In the genomic region with DNA sequence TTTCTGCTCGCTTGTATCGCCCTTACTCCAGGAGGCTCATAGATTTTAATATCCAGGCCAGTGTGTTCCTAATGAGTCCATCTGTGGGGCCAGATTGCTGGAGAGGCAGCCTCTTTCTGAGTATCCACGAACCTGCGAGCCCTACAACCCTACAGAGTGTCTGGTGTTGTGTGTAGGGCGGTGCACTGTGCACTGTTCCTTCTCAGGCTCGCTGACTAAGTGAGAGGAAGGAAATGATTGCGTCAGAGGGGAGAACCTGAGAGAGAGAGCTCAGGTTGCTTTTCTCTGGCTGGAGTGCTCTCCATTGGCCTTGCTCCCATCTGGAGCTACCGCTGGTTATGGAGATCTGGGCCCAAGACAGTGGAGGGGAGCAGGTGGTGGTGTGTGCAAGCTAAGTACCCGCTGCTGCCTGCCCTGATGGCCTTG, we compare ENCODE assay signal across 10 mouse cellular contexts. TPM values are rescaled to one million over a fixed set of nuclear protein-coding genes. Genes with fewer than 3 reads are reported as not detected.
DNase-seq lines count a peak whose midpoint lies in the region; ATAC-seq and TF ChIP-seq lines count a peak whose summit lies in the region.
"Had no signal": no experiment of that assay in that cellular context is flagged by ENCODE, and none has a peak within 500 bp of the region (broad histone marks: within the 10 kb centered on the region; RNA-seq: fewer than 3 reads in every experiment).

No protein-coding gene starts in this region.

- no peaks in the 10 kb centered on the region for H3K27me3 ChIP-seq in forebrain, embryonic 15.5 days
- H3K27me3 ChIP-seq in forebrain, embryonic 10.5 days (ENCODE audit: poor library complexity, severe bottlenecking), result no peaks in the 10 kb centered on the region
- H3K27me3 ChIP-seq in midbrain, postnatal 0 days (ENCODE audit: insufficient read depth, low read length), result no peaks in the 10 kb centered on the region
- H3K27me3 ChIP-seq in midbrain, embryonic 11.5 days (ENCODE audit: control insufficient read depth, insufficient read depth, low read length), result no peaks in the 10 kb centered on the region
- no peaks in the 10 kb centered on the region for H3K27me3 ChIP-seq in stomach, postnatal 0 days (ENCODE audit: control insufficient read depth, insufficient read depth, low read length)
- H3K27me3 ChIP-seq in kidney, embryonic 15.5 days, result no peaks in the 10 kb centered on the region
- H3K27me3 ChIP-seq: limb, embryonic 12.5 days had no signal

- 0 out of 2 replicates have a peak overlapping the region, but pooled peaks have one; percentile 17 for H3K27ac ChIP-seq in forebrain, embryonic 15.5 days (replicated peaks)
- H3K27ac ChIP-seq in forebrain, embryonic 10.5 days, result no peak overlapping the region
- H3K27ac ChIP-seq in midbrain, postnatal 0 days (ENCODE audit: low read depth, low read length), result no peak overlapping the region
- no peak overlapping the region for H3K27ac ChIP-seq in midbrain, embryonic 11.5 days (ENCODE audit: low read depth, low read length)
- 0 out of 2 replicates have a peak overlapping the region, but pooled peaks have one; percentile 35 for H3K27ac ChIP-seq in stomach, postnatal 0 days (replicated peaks)
- H3K27ac ChIP-seq in kidney, embryonic 15.5 days, result no peak overlapping the region
- H3K27ac ChIP-seq: limb, embryonic 12.5 days had no signal

- peaks cover 2% of the 10 kb centered on the region; the same call in 1 of the 2 replicates for H3K36me3 ChIP-seq in forebrain, embryonic 15.5 days
- H3K36me3 ChIP-seq in forebrain, embryonic 10.5 days (replicated peaks), result peaks cover 59% of the 10 kb centered on the region
- H3K36me3 ChIP-seq in midbrain, postnatal 0 days (ENCODE audit: insufficient read depth, low read length), result no peaks in the 10 kb centered on the region
- no peaks in the 10 kb centered on the region for H3K36me3 ChIP-seq in midbrain, embryonic 11.5 days (ENCODE audit: control insufficient read depth, insufficient read depth, low read length)
- no peaks in the 10 kb centered on the region for H3K36me3 ChIP-seq in stomach, postnatal 0 days (ENCODE audit: control insufficient read depth, insufficient read depth, low read length)
- peaks cover 9% of the 10 kb centered on the region for H3K36me3 ChIP-seq in kidney, embryonic 15.5 days

- no peak overlapping the region for H3K4me3 ChIP-seq in forebrain, embryonic 15.5 days
- no peak overlapping the region for H3K4me3 ChIP-seq in forebrain, embryonic 10.5 days
- no peak overlapping the region for H3K4me3 ChIP-seq in midbrain, postnatal 0 days (ENCODE audit: low read depth, low read length)
- no peak overlapping the region for H3K4me3 ChIP-seq in midbrain, embryonic 11.5 days (ENCODE audit: low read depth, low read length)
- no peak overlapping the region for H3K4me3 ChIP-seq in stomach, postnatal 0 days (ENCODE audit: low read depth, low read length)
- H3K4me3 ChIP-seq in kidney, embryonic 15.5 days (replicated peaks), result no peak overlapping the region
- H3K4me3 ChIP-seq: limb, embryonic 12.5 days had no signal

- no peak for DNase-seq in forebrain, embryonic 10.5 days (ENCODE audit: extremely low spot score, low spot score)
- DNase-seq in midbrain, postnatal 0 days (ENCODE audit: low spot score), result peak; percentile 32
- DNase-seq in midbrain, embryonic 11.5 days (ENCODE audit: low spot score, missing footprints), result no peak
- no peak for DNase-seq in stomach, postnatal 0 days (ENCODE audit: low spot score)
- no peak for DNase-seq in right cerebral cortex, postnatal 4 days
- DNase-seq: kidney, postnatal 10 days had no signal

- H3K9me3 ChIP-seq in forebrain, embryonic 15.5 days, result no peaks in the 10 kb centered on the region
- H3K9me3 ChIP-seq in forebrain, embryonic 10.5 days, result peaks cover 7% of the 10 kb centered on the region; the same call in 1 of the 2 replicates
- no peaks in the 10 kb centered on the region for H3K9me3 ChIP-seq in midbrain, postnatal 0 days (ENCODE audit: low read length)
- H3K9me3 ChIP-seq in midbrain, embryonic 11.5 days (ENCODE audit: control insufficient read depth, low read length), result no peaks in the 10 kb centered on the region
- no peaks in the 10 kb centered on the region for H3K9me3 ChIP-seq in stomach, postnatal 0 days (ENCODE audit: control insufficient read depth, low read length)
- no peaks in the 10 kb centered on the region for H3K9me3 ChIP-seq in kidney, embryonic 15.5 days (replicated peaks)

- no peak overlapping the region for H3K4me2 ChIP-seq in forebrain, embryonic 15.5 days (replicated peaks)
- H3K4me2 ChIP-seq in midbrain, postnatal 0 days (ENCODE audit: low read depth, low read length, poor library complexity, severe bottlenecking), result no peak overlapping the region
- H3K4me2 ChIP-seq in midbrain, embryonic 11.5 days, result no peak overlapping the region
- no peak overlapping the region for H3K4me2 ChIP-seq in stomach, postnatal 0 days (replicated peaks; ENCODE audit: low read depth)
- no peak overlapping the region for H3K4me2 ChIP-seq in kidney, embryonic 15.5 days
- H3K4me2 ChIP-seq: limb, embryonic 12.5 days had no signal

- H3K4me1 ChIP-seq in forebrain, embryonic 15.5 days, result peaks cover 15% of the 10 kb centered on the region
- H3K4me1 ChIP-seq in forebrain, embryonic 10.5 days, result peaks cover 15% of the 10 kb centered on the region
- peaks cover 8% of the 10 kb centered on the region; the same call in 1 of the 2 replicates for H3K4me1 ChIP-seq in midbrain, postnatal 0 days (ENCODE audit: insufficient read depth, low read length)
- H3K4me1 ChIP-seq in midbrain, embryonic 11.5 days (ENCODE audit: control insufficient read depth, insufficient read depth, low read length), result peaks cover 5% of the 10 kb centered on the region
- peaks cover 2% of the 10 kb centered on the region; the same call in 1 of the 2 replicates for H3K4me1 ChIP-seq in stomach, postnatal 0 days (replicated peaks; ENCODE audit: control insufficient read depth, insufficient read depth)
- H3K4me1 ChIP-seq in kidney, embryonic 15.5 days, result peaks cover 13% of the 10 kb centered on the region

- ATAC-seq in forebrain, embryonic 15.5 days (replicated peaks), result no peak
- no peak for ATAC-seq in midbrain, postnatal 0 days (ENCODE audit: low FRiP score)
- ATAC-seq in midbrain, embryonic 11.5 days (ENCODE audit: low FRiP score), result no peak
- peak; percentile 76 for ATAC-seq in granulocyte monocyte progenitor cell, adult 5-6 weeks (replicated peaks; ENCODE audit: poor library complexity, severe bottlenecking)
- ATAC-seq in stomach, postnatal 0 days (ENCODE audit: low FRiP score, low TSS enrichment), result no peak
- ATAC-seq in kidney, embryonic 15.5 days (replicated peaks; ENCODE audit: low FRiP score), result no peak

- TF ChIP-seq CTCF in midbrain, postnatal 0 days (IDR thresholded peaks at IDR 0.05), result no peak
- TF ChIP-seq CTCF in stomach, postnatal 0 days (IDR thresholded peaks at IDR 0.05; ENCODE audit: low read depth), result no peak

- 84% methylated on average over 9 of the region's 9 CpGs for WGBS in forebrain, embryonic 15.5 days
- 90% methylated on average over 9 of the region's 9 CpGs for WGBS in forebrain, embryonic 10.5 days
- 75% methylated on average over 9 of the region's 9 CpGs for WGBS in midbrain, postnatal 0 days
- 85% methylated on average over 9 of the region's 9 CpGs for WGBS in midbrain, embryonic 11.5 days
- WGBS in stomach, postnatal 0 days, result 82% methylated on average over 9 of the region's 9 CpGs
- WGBS in kidney, embryonic 15.5 days, result 87% methylated on average over 9 of the region's 9 CpGs

- no peak for TF ChIP-seq EP300 in stomach, postnatal 0 days (optimal IDR thresholded peaks at IDR 0.05)

- no peak overlapping the region for H3K9ac ChIP-seq in forebrain, embryonic 15.5 days (replicated peaks)
- no peak overlapping the region for H3K9ac ChIP-seq in midbrain, postnatal 0 days (replicated peaks; ENCODE audit: low read length, poor library complexity, severe bottlenecking)
- H3K9ac ChIP-seq in midbrain, embryonic 11.5 days (ENCODE audit: low read length), result no peak overlapping the region
- H3K9ac ChIP-seq in stomach, postnatal 0 days (ENCODE audit: low read length), result no peak overlapping the region
- no peak overlapping the region for H3K9ac ChIP-seq in kidney, embryonic 15.5 days
- H3K9ac ChIP-seq: limb, embryonic 12.5 days had no signal

RNA-seq across cellular contexts. Expression of a gene that starts 11.7 kb away (rescaled TPM):
- polyA plus RNA-seq in forebrain, embryonic 15.5 days (2015; fragmentation: Nextera tagmentation; extraction: Ambion mirVana), result 40.1 and 42.8 TPM in 2 replicates
- polyA plus RNA-seq in forebrain, embryonic 10.5 days (2016; fragmentation: Nextera tagmentation; extraction: Ambion mirVana), result 24.2 and 25.2 TPM in 2 replicates
- total RNA-seq in midbrain, postnatal 0 days (2014; rRNA removed), result 34.2 and 35.3 TPM in 2 replicates
- polyA plus RNA-seq in midbrain, postnatal 0 days (2015; fragmentation: Nextera tagmentation; extraction: Ambion mirVana), result 12.6 and 13.9 TPM in 2 replicates
- 17.7 and 21.2 TPM in 2 replicates for polyA plus RNA-seq in midbrain, embryonic 11.5 days (2014; fragmentation: Nextera tagmentation; extraction: Ambion mirVana)
- total RNA-seq in granulocyte monocyte progenitor cell, adult 5-6 weeks (2014; fragmentation: Nextera tagmentation), result 5.8 and 11.2 TPM in 2 replicates
- 7.7 and 10.4 TPM in 2 replicates for total RNA-seq in granulocyte monocyte progenitor cell, adult 5-6 weeks (2017)
- 8.0 and 8.2 TPM in 2 replicates for polyA plus RNA-seq in stomach, postnatal 0 days (2015; fragmentation: Nextera tagmentation; extraction: Ambion mirVana)
- 15.4 and 16.9 TPM in 2 replicates for polyA plus RNA-seq in kidney, embryonic 15.5 days (2015; fragmentation: Nextera tagmentation; extraction: Ambion mirVana)

Comparison
In these comparisons a context has a peak if more than half of its experiments do, and no peak if none do; other contexts are left out.
1. H3K27ac ChIP-seq: peak in forebrain, embryonic 15.5 days (single experiment) and stomach, postnatal 0 days (single experiment); none in forebrain, embryonic 10.5 days (single experiment), midbrain, postnatal 0 days (single experiment), midbrain, embryonic 11.5 days (single experiment) and kidney, embryonic 15.5 days (single experiment).